Mouse (Mus musculus) urinary bladder, adult 2 months (tissue): ENCODE measurements around the gene Stap1. TPM values are rescaled to one million over a fixed set of nuclear protein-coding genes. Genes with fewer than 3 reads are reported as not detected.

Source experiments
- DNase-seq: peaks from one replicate; pipeline ENCODE4 v3.0.0; 2022; ENCODE audit warnings: low spot score
- polyA plus RNA-seq: library from polyadenylated mRNA; depleted of rRNA; stranded (reverse); fragments of >200 nt; gene quantifications from 2 replicates; pipeline ENCODE4 v1.2.3, GENCODE M21; 2012; rRNA removed

Gene Stap1
- polyA plus RNA-seq, 1 experiment: 1.7 TPM

DNA sequence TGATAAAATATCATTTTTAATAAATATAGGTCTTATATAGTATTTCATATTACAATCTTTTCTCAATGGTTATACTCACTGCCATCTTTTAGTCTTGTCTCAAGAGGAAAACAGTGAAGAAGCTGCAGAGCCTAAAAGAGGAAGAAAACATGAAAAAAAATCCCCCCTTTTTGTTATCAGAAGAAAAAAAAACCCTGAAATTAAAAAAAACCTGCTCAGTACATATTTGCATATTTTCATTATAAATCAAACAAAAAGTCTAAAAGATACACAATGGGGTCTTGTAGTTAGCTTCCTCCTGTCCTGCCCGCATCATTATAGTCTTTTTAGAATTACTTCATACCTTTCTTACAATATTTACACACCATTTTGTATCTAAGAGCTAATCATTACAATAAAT lies 57.2 kb downstream of the Stap1 start:
- DNase-seq: no peak

DNA sequence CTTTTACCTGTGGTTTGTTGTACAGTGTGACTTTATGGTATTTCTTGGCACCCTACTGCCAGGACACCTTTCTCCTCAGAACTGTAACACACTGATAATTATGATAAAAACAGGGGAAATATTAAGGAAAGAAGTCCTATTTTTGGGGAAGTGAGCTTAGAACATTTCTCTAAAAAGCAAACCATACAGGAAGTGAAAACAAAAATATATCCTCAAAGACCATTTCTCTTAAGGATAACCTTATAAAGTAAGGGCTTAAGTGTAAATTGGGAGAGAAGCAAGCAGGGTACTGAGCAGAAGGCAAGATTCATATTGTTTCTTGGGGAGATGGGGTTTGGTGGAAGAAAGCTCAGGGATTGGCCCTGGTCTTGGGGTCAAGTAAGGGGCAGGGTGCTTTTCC lies 58.3 kb downstream of the Stap1 start:
- no peak for DNase-seq

Other genes with a start within 250 kb of the Stap1 start
- gene Cenpc1, start 6.2 kb upstream of the Stap1 start, polyA plus RNA-seq: 9.1 and 9.5 TPM in 2 replicates
- 6.2 and 6.8 TPM in 2 replicates for gene Uba6, start 101.1 kb downstream of the Stap1 start, polyA plus RNA-seq
- gene Gnrhr, start 126.2 kb downstream of the Stap1 start, polyA plus RNA-seq: 0.06 and 0.19 TPM in 2 replicates
- not detected in 2 replicates for gene Tmprss11c, start 217.6 kb downstream of the Stap1 start, polyA plus RNA-seq